Mouse (Mus musculus) cerebellum, adult 9-11 months (tissue): ENCODE results near the gene Sdc4.

ENCODE experiments used
- DNase-seq: peaks from one replicate; pipeline ENCODE4 v3.0.0; 2022

The Sdc4 gene

DNA sequence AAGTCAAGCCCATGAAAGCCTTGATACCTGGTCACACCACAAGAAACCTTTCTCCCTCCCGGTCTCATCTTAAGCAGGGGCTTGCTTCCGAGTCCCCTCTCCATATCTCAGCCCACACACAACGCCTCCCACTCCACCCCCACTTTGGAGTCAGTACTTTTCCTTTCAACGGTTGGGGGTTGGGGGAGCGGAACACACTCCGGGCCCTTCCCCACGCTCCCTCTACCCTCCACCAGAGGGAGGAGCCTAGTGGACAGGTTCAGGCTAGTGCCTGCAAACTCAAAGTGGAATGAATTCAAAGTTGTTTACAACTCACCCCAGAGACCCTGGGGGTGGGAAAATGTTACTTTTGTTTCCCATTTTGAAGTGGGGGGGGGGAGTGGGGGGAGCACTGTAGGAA, 13.0 kb downstream of the Sdc4 start:
- DNase-seq, result no peak

DNA sequence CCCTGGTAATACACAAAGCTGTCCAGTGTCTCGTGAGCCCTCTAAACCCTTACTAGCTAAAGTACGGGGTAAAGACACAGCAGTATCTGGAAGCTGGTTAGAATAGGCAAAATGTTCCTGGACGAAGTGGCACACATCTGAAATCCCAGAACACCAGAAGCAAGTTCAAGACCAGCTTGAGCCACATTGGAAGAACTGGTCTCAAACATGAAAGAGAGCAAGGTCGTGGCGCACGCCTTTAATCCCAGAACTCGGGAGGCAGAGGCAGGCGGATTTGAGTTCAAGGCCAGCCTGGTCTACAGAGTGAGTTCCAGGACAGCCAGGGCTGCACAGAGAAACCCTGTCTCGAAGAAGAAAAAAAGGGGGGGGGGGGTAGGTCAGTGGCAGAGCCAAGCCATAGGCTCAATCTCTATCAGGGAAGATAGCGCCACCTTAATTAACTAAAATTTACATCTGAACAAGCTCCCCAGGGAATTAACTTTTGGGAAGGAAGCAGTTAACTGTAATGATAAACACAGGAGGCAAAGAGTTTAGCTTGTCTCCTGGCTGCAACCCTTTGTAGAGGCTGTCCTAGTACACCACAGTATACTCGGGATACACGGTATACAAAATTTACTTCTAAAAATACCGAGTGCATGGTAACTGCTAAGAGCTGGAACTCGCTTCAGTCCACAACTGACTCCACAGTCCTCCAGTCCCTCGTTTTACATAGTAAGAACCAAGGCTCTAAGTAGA, 13.6 kb downstream of the Sdc4 start:
- DNase-seq, result no peak

DNA sequence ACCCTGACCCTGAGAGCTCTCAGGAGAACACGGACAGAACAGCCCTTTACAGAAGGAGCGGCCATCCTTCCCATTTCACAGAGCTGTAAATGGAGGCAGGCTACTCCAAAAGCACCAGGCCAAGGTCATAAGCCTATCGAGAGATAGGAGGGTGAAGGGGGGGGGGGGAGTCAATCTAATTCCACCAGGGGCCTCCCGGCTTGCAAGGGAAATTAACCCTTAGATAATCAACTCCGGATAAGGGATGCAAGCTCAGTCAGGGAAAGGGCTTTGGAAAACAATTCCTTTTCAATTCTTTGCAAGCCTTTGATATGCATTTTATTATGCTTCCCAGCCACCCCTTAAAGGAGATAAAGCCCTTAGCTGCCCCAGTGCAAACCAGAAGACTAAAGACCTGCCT, 15.2 kb downstream of the Sdc4 start:
- DNase-seq, result no peak

DNA sequence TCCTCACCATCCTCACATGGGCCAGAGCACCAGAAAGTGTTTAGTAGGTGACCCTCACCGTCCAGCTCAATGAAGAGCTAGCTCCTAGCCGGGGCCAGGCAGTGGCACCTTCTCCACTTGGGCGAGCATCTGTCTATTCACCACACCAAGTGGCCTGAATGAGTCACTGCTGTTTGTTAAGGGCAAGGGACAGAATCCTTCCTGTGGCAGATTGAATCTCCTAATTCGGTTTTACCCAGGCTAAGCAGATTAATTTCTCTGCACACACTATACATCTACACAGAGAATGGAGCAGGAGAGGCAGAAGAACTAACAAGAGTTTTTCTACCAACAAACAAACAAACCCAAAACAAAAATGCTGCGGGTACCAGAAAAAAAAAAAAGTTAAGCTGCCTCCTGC, 16.7 kb downstream of the Sdc4 start:
- DNase-seq, result no peak

DNA sequence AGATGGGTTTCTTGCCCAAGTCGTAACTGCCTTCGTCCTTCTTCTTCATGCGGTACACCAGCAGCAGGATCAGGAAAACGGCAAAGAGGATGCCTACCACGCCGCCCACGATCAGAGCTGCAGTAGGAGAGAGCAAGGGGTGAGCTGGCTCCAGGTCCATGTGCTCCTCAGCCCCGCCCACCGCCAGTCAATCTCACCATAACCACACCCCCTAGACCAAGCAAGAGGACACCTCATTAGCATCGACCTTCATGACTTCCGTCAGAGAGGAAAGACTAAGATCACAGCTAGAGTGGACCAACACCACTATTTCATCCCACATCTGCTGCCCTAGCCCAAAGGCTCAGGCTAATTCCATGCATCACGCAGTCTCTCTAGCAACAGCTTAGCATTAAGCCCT, 17.6 kb downstream of the Sdc4 start:
- DNase-seq, result no peak

DNA sequence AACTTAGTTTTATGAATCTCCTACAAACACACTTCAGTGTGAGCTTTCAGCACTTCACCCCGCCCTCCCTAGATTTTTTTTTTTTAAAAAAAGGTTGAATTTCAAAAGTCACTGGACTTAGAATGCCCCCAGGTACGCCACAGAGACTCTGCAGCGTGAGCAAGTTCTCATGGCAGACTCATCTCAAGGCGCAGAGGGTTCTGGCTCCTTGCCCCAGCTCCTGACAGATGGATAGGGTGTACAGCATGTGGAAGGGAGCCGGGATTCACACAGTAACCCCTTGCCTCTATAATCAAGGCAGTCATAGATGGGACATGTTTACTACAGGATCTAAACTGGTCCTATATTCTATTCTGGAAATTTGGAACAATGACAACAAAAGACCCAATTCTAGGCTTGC, 18.3 kb downstream of the Sdc4 start:
- no peak for DNase-seq

DNA sequence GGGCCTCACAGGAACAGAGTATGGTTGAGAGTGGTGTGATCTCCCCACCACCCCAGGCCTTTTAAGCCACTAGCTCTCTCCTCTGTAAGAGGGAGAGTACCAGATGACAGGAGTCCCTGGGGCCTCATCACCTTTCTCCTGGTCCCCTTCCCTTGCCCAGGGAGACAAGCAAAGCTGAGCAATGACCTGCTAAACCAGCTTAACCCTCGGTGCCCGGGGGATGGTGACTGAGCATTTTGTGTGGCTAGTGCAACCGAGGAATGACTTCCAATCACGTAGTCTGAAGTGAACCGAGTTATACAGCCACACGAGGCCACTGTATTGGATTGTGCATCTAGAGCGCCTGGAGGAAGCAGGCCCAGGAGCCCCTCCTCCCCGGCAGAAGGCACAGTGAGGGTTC, 19.3 kb downstream of the Sdc4 start:
- DNase-seq, result no peak

DNA sequence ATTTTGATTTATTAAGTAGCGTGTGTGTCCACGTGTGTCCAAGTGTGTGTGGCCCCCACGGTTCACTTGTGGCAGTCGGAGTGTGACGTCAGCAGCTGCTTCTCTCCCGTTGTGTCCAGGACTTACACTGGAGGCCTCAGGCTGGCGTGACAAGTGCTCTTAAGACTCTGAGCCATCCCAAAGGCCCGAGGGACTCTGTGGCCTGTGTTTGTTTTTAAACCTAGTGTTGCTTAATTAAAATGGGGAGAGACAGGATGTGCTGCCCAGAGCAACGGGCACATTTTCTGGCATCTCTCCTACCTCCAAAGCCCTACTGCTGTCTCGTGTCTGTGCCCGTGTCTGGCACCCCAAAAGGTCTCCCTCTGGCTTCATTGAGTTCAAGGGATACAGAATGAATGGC, 20.2 kb downstream of the Sdc4 start:
- peak; percentile 12 for DNase-seq

DNA sequence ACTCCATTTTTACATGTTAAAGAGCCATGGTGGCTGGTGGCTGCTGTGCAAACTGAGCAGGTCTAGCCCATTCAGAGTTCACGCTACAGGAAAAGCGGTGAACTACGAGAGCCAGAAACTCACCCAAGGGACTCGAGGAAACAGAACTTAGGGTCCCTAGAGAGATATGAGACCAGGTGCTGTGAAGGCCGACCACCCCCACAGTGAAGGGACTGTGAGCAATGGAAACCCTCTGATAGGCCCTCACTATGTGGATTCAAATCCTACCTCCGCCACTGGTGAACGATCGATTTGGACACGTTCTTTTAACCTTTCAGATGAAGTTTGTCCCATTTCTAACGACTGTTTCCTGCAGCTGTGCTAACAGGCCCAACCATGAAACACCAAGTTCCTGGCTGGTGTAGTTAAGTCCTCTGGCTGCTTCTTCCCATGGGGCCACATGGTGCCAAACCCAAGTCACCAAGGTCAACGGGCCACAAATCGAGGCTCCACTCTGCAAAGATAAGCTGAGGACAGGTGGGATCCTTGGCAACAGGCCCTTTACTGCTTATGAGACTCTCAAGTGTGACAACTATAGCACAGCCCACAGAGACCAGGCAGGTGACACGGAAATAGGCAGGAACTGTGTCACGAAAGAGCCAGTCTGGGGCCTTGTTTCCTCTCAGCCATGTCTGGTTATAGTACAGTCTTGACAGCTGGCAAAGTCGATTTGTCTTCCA, 20.9 kb downstream of the Sdc4 start:
- DNase-seq, result no peak

DNA sequence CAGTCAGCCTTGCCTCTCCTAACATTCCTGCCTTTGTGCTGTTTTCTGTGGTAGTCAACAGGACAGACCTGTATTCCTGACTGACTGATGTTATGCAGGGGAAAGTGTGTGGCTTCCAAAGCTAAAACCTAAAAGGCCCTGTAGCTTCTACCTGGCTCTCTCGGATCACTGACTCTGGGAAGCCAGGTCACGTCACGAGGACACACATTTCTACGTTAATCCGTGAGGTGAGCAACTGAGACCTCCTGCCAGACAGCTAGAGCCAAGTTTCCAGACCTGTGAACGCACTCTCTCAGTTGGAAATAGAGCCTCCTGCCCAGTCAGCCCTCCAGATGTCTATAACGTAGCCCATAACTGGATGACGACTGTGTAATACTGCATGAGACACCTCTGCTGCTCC, 21.7 kb downstream of the Sdc4 start:
- DNase-seq, result no peak

DNA sequence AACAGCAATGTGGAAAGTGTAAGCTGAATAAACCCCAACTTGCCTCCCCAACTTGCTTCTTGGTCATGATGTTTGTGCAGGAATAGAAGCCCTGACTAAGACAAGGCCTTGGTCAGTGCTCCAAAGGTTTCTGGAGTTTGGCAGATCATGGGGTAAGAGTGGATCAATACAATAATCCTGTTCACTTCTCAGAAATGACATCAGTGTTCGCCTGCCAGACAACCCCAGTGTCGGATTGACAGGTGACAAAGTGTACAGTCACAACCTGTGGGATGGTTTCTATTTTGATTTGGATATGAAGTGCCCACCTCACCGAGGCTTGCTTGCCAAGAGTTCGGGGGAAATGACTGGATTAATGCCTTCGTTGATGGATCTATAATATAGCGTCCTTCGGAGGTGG, 22.4 kb downstream of the Sdc4 start:
- no peak for DNase-seq

DNA sequence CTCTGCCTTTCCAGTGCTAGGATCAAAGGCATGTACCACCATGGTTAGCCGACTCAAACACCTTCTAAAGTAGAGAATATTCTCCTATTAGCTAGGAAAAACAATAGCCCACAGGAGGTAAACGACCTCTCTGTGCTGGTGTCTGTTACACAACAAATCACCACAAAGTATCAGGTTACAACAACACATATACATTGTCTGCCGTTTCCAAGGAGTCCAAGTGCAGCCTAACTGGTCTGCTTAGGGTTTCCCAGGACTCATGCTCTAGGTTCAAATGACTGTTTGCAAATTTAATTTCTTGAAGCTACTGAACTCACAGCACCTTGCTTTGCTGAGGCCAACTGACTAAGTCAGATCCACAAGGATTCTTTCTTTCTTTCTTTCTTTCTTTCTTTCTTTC, 24.2 kb downstream of the Sdc4 start:
- DNase-seq, result no peak

DNA sequence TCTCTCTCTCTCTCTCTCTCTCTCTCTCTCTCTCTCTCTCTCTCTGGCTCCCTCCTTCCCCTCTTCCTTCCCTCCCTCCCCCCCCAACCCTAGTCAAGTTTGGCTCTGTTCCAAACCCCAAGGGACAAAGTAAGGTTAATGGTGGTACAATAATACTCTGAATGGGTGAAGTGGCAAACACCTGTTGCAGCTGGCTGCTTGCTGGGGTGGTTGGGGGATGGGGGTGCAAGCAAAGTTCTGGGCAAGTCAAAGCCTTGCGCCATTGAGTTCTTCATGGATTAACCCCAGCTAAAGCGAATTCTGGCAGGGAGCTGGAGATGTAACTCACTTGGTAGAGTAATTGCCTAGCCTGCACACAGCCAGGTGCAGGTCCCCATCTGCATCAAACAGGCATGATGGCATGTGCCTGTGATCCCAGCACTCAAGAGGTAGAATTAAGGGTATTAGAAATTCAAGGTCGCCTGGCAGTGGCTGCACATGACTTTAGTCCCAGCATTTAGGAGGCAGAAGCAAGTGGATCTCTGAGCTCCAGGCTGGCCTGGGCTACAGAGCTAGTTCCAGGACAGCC, 25.3 kb downstream of the Sdc4 start:
- no peak for DNase-seq

DNA sequence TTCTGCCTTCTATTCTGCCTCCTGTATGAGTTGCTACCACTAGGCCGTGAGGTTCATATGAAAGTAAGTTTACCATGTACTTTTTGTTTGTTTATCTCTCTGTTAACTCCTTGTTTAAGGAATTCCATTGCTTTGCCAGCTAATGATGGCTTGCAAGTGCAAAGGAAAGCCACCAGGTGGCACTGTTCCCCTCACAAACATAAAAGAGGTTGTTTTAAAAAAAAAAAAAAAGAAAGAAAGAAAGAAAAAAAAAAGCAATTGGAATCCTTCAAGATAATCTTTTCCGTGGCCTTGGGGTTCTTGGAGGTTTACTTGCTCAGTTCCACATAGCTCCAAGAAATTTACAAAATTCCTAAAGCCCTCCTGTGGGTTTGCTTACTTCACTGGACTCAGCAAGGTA, 26.5 kb downstream of the Sdc4 start:
- no peak for DNase-seq

DNA sequence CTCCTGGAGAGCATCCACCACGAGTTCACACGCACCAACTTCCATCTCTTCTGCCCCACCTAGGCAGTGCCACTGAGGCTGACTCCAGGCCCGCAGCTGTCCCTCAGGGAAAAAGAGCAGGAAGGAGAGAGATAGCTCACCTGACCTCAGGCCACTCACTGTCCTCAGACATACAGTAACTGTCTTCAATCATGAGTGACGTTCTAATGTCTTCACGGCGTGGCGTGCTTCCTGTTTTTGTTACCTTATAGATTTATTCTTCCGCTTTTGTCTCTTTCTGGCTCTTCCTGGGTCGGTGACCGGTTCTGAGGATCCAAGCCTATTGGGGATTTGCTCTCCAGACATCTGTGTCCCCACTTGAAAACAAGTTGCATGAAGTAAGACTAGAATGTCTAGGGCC, 29.1 kb downstream of the Sdc4 start:
- DNase-seq, result no peak

DNA sequence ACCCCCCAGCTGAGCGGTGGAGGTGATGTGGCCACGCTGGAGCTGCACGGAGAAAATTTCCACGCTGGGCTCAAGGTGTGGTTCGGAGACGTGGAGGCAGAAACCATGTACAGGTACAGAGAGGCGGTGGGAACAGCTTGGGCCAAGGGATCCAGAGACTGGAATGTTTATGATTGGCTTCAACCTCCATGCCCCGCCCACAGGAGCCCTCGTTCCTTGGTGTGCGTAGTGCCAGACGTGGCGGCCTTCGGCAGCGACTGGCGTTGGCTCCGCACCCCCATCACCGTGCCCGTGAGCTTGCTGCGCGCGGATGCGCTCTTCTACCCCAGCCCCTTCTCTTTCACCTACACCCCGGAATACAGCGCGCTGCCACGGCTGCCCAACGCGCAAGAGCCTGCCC, 29.5 kb downstream of the Sdc4 start:
- no peak for DNase-seq

DNA sequence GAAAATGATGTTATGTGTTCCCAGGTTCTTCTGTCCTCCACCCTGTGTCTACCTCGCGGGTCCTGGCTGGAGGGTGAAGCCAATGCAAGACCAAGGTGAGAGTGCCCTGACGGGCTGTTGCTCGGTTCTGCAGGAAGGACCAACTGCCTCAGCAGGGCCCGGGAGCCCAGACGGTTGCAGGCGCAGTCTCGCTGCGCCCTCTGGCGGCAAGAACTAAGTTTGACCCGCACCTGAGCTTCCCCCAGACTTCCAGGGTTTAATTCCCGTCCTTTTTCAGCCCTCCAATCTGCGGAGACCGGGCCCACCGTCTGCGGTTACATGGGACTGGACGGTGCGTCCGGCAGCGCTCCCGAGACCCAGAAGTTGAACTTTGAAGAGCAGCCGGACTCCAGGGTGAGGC, 36.0 kb downstream of the Sdc4 start:
- peak; percentile 45 for DNase-seq

DNA sequence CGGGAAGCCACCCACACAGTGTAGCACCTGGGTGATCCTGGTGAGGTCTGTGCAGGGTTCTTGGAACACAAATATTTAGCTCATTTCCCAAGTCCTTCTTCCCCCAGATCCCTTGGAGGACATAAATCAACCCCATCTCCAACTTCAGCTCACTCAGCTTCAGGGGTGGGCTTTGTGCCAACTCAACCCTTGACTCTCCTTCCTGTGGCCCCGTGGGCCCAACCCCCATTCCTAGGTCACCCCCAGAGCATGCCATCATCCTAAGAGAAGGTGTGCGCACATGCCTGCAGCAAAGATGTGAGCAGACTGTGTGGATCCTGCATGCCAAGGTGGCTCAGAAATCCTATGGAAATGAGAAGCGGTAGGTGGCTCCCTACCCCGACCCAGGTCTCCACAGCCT, 38.2 kb downstream of the Sdc4 start:
- no peak for DNase-seq

DNA sequence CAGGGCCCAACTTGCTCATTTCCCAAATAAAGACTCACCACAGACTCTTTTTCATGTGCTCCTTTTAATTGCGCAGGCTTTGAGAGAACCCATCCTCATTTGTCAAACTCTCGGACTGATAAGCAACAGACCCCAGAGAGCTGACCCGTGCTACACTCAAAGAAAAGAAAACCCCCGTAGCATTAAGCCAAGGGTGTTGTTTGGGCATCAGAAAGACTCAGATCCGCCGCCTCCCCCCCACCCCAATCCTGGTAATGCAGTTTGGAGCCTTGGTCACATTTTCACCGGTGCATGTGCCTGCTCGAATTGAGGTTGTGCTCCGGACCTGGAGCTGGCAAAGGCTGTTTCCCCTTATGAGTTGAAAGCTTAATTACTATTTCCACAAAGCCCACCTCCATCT, 38.6 kb downstream of the Sdc4 start, which contains the start of gene Matn4:
TSS of gene Matn4 (minus strand) at position 101 of the 400 bp plus-strand sequence.
- DNase-seq, result no peak

DNA sequence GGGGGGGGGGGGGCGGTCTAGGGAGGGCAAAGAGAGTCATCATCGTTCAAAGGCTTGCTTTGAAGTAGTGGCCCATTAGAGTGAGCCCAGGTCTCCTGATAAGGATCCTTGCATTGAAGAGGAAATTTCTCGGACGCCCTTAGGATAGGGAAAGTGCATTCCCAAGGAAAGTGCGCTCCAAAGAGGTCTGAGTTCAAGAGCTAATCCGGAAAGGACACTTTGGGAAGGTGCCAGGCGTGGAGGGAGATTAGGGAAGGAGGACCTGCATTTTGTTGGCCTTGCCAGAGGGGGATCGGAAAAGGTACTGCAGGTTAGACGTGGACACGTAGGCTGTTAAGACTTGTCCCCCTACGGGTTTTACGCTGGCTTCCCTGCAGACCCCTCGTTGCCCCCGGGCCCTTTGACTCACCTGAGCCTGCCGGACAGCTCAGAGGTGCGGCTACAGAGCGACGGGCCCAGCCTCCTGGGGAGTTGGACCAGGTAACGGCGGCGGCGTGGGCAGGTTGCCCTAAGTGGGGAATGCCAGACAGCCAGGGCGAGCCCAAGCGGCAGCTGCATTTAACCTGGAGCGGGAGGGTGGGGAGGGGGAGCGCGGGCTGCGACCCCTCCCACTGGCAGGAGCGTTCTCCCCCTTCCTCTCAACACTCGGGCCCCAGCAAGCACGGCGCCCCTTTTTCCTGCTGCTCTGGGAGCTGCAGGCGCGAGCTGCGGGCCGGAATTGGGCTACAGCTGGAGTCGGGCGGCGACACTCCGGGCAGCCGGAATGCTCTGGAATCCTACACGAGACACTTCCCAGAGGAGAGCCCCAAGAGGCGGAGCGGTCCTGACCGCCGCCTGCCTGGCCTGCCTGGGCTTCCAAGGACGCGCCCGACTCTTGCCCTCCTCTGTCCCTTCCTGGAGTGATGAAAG, 39.4 kb downstream of the Sdc4 start:
- DNase-seq, result no peak

DNA sequence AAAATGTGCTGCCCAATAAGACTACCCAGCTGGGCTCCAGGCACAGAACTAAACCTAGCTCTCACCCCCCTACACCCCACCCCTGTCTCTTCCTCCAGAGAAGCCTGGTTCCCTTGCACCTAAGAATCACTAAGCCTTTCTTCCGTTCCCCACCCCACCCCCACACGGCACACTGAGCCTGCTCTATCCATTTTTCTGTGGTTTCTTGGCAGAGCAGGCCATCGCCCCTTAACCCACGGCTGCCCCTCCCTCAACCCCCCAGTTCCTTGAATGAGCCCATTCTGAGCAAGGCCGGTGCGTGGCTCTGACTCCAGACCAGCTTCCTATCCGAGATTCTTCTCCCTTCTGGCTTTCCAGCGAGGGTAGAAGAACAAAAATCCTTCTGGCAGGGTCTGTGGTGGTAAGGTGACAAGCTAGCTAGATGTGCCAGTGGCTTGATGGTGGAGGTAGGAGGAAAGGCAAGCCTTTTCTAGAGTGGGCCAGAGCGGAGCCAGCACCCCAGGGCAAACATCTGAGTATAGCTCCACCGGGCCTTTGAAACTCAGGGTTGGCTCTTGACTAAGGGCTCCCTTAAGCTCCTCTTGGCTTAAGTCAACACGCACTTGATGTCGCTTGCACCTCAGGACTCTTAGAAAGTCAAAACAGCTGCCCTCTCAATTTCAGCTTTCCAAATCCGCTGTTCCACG, 40.1 kb downstream of the Sdc4 start:
- no peak for DNase-seq

DNA sequence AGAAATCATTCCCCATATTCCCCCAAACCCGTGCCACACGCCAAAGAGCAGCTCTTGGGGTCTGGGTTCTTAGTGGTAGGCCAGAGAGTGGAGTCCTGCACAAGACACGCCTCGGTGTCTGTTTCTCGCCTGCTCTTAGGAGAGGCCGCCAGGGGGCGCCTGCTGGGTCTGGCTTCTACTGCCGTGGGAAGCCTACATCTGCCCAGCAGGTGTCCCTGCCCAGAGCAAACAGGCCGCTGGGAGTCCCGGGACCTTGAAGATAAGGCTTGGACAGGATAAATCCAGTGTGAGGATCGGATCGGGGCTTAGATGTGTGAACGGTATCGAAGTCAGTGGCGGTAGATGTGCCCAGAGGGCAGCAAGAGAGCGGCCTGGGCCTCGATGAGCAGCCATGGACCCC, 40.8 kb downstream of the Sdc4 start, which contains the start of gene Rbpjl:
TSS of gene Rbpjl (plus strand) at position 236 of the 400 bp plus-strand sequence.
- peak; percentile 31 for DNase-seq

DNA sequence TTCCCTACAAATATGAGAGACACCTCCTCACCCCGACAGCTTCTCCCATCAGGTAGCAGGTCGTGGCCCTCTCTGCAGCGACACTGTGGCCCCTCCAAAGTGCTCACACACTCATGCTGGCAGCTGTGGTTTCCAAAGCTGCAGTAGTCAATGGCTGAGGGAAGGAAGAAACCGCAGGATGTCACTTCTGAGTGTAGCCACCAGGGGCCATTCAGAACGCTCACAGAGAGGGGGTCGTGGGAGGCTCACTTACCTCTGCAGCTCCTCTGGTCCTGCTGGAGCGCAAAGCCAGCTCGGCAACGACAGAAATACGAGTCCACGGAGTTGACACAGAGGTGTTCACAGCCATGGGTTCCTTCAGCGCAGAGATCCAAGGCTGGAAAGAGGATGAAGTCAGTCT, 46.8 kb downstream of the Sdc4 start:
- DNase-seq, result no peak
